Mouse (Mus musculus): ENCODE results near the gene Tnfsf13.

DNA sequence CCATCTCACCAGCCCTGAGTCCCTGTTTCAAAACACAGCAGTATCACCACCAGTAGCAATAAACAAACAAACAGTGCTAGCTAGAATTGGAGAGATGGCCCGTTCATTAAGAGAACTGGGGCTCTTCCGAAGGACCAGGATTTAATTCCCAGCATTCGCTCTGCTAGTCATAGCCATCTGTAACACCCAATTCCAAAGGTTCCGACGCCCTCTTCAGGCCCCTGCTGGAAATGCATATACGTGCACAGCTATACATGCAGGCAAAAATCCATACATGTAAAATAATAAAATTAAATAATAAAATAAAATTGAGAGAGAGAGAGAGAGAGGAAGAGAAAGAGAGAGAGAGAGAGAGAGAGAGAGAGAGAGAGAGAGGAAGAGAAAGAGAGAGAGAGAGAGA is 33.8 kb upstream of the Tnfsf13 start:
- TF ChIP-seq CTCF (conservative IDR thresholded peaks at IDR 0.05; ENCODE audit: low read length) (peak; percentile 82), NANOG (IDR thresholded peaks at IDR 0.05; ENCODE audit: borderline replicate concordance, low read length) (no peak)

All from E14TG2a.4 (cell line).